Mouse (Mus musculus): ENCODE measurements around the gene Plch2.

DNA sequence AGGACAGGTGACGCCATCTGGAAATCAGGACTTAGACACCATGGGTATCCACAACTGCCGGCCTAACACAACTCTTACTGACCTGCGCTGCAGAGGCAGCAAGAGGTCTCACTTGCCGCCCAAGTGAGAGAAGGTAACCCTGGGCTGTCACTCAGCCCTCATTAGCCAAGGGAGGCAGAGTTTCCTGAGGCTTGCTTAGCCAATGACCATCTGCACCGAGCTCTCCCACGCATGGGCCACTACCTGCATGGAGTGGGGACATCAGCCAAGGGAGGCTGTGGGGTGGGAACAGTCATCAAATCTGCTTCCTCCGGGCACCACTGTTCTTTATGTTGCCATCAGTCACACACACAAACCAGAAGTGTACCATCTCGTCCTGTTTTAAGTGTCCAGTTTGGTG lies 39.4 kb upstream of the Plch2 start:
- TF ChIP-seq CTCF (IDR thresholded peaks at IDR 0.05; ENCODE audit: borderline replicate concordance, insufficient read depth, low read depth, low read length) (no peak), POLR2A (IDR thresholded peaks at IDR 0.05; ENCODE audit: borderline replicate concordance, insufficient read depth, low read length) (0 out of 2 replicates have a peak, but pooled peaks have one; percentile 29)
